Mouse (Mus musculus): ENCODE data around the gene Brd3os. TPM values are rescaled to one million over a fixed set of nuclear protein-coding genes. Genes with fewer than 3 reads are reported as not detected.

Brd3os gene
- polyA plus RNA-seq, 1 experiment from 2014 or later = 42.7 TPM

Small RNAs within 50 kb of the gene (microRNA-seq; reads per million reads assigned to microRNA genes)
- gene Gm24049 (not detected), gene Mir7578 (not detected)

Other genes starting within 250 kb of the Brd3os start
- 4.6 and 6.5 TPM in 2 replicates for gene Sardh, start 194.0 kb upstream of the Brd3os start, polyA plus RNA-seq (2015; fragmentation: Nextera tagmentation; extraction: Ambion mirVana)
- 13.9 and 15.7 TPM in 2 replicates for gene Vav2, start 15.3 kb upstream of the Brd3os start, polyA plus RNA-seq (2015; fragmentation: Nextera tagmentation; extraction: Ambion mirVana)
- gene Brd3, start 65.3 kb downstream of the Brd3os start, polyA plus RNA-seq (2015; fragmentation: Nextera tagmentation; extraction: Ambion mirVana) = 137 and 152 TPM in 2 replicates
- 48.2 and 51.3 TPM in 2 replicates for gene Wdr5, start 72.8 kb downstream of the Brd3os start, polyA plus RNA-seq (2015; fragmentation: Nextera tagmentation; extraction: Ambion mirVana)
- 3.1 and 4.1 TPM in 2 replicates for gene Rxra, start 234.1 kb downstream of the Brd3os start, polyA plus RNA-seq (2015; fragmentation: Nextera tagmentation; extraction: Ambion mirVana)